Mouse (Mus musculus): ENCODE measurements around the gene Mfsd5. TPM values are rescaled to one million over a fixed set of nuclear protein-coding genes. Genes with fewer than 3 reads are reported as not detected.

Gene Mfsd5
- total and polyA plus RNA-seq, 3 experiments, result 56.3 to 115 (median 83.6) TPM

DNA sequence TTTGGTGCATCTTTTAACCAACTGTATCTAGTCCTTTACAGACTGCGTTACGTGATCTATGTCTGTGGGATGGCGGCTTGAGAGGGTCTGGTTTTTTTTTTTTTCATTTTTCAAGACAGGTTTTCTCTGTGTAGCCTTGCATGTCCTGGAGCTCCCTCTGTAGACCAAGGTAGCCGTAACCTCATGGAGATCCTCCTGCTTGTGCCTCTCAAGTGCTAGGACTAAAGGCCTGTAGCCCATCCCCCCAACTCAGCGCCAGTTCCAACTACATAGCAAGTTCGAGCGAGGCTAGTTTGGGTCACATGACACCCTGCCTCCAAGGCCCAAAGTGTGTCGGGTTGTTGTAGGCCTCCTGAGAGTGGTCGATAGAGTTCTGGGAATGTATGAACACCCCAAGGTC is 29.5 kb downstream of the Mfsd5 start:
- Histone ChIP-seq H3K4me1 (ENCODE audit: control insufficient read depth in 1 of 2, insufficient read depth in 2 of 2, low read length in 2 of 2) (peaks cover 5% of the 10 kb centered on the region in 2 experiments), H3K9me3 (replicated peaks; ENCODE audit: insufficient read depth, low read length) (no peaks in the 10 kb centered on the region), H3K27ac (ENCODE audit: control insufficient read depth, low read depth, low read length) (no peak overlapping the region), H3K36me3 (ENCODE audit: control insufficient read depth in 1 of 2, insufficient read depth in 2 of 2, low read length in 2 of 2) (peaks cover 8 to 41% of the 10 kb centered on the region in 2 experiments), H3K27me3 (ENCODE audit: control insufficient read depth in 1 of 2, insufficient read depth in 2 of 2, low read length in 2 of 2) (no peaks in the 10 kb centered on the region), H3K9ac (ENCODE audit: control insufficient read depth, low read depth, low read length, poor library complexity, severe bottlenecking) (no peak overlapping the region), H3K79me2 (ENCODE audit: control insufficient read depth, insufficient read depth, low read length, poor library complexity) (no peaks in the 10 kb centered on the region), H3K4me3 (ENCODE audit: control insufficient read depth in 1 of 2, insufficient read depth in 1 of 2, low read depth in 2 of 2, low read length in 2 of 2) (no peak overlapping the region)
- no peak for DNase-seq (ENCODE audit: low read depth, low spot score)
- no peak for TF ChIP-seq EP300 (IDR thresholded peaks at IDR 0.05; ENCODE audit: low read depth in 1 of 2, low read length in 2 of 2)
- TF ChIP-seq NRF1 (IDR thresholded peaks at IDR 0.05; ENCODE audit: insufficient read depth, low read depth, low read length, poor library complexity, severe bottlenecking), result no peak
- no peak for TF ChIP-seq KAT2A (conservative IDR thresholded peaks at IDR 0.05; ENCODE audit: low read depth, low read length)

GRCm38 (mm10) chr15:102310074-102310845 is 31.0 kb downstream of the Mfsd5 start:
- DNase-seq (ENCODE audit: low read depth, low spot score), result no peak
- H3K79me2 ChIP-seq (ENCODE audit: control insufficient read depth, insufficient read depth, low read length, poor library complexity), result no peaks in the 10 kb centered on the region
- no peak overlapping the region for H3K9ac ChIP-seq (ENCODE audit: control insufficient read depth, low read depth, low read length, poor library complexity, severe bottlenecking)
- TF ChIP-seq TCF12 (IDR thresholded peaks at IDR 0.05; ENCODE audit: low read depth, low read length) (no peak), USF1 (IDR thresholded peaks at IDR 0.05; ENCODE audit: low read depth, low read length) (no peak), GATA1 (IDR thresholded peaks at IDR 0.05; ENCODE audit: low read depth, low read length) (no peak), KAT2A (conservative IDR thresholded peaks at IDR 0.05; ENCODE audit: low read depth, low read length) (no peak), E2F4 (IDR thresholded peaks at IDR 0.05; ENCODE audit: borderline replicate concordance, low read depth, low read length) (no peak), ELF1 (IDR thresholded peaks at IDR 0.05; ENCODE audit: low read depth, low read length) (no peak), POLR2AphosphoS5 (IDR thresholded peaks at IDR 0.05; ENCODE audit: borderline replicate concordance, low read depth, low read length) (no peak), MYB (IDR thresholded peaks at IDR 0.05; ENCODE audit: low read depth, low read length) (no peak), ZC3H11A (IDR thresholded peaks at IDR 0.05; ENCODE audit: low read depth, low read length) (no peak), GABPA (IDR thresholded peaks at IDR 0.05; ENCODE audit: low read depth, low read length) (no peak), UBTF (IDR thresholded peaks at IDR 0.05; ENCODE audit: borderline replicate concordance, insufficient read depth, low read depth, low read length) (no peak), MAFK (IDR thresholded peaks at IDR 0.05; ENCODE audit: borderline replicate concordance, low read depth, low read length) (no peak), RCOR1 (IDR thresholded peaks at IDR 0.05; ENCODE audit: low read depth, low read length) (no peak), ZKSCAN1 (IDR thresholded peaks at IDR 0.05; ENCODE audit: low read depth, low read length) (no peak), EP300 (IDR thresholded peaks at IDR 0.05; ENCODE audit: low read depth in 1 of 2, low read length in 2 of 2) (no peak), MAZ (IDR thresholded peaks at IDR 0.05; ENCODE audit: low read depth, low read length) (no peak)
- peaks cover 8 to 38% of the 10 kb centered on the region in 2 experiments for H3K36me3 ChIP-seq (ENCODE audit: control insufficient read depth in 1 of 2, insufficient read depth in 2 of 2, low read length in 2 of 2)
- H3K4me3 ChIP-seq (ENCODE audit: control insufficient read depth in 1 of 2, insufficient read depth in 1 of 2, low read depth in 2 of 2, low read length in 2 of 2), result no peak overlapping the region
- H3K4me1 ChIP-seq (ENCODE audit: control insufficient read depth in 1 of 2, insufficient read depth in 2 of 2, low read length in 2 of 2), result peaks cover 5% of the 10 kb centered on the region in 2 experiments
- no peaks in the 10 kb centered on the region for H3K27me3 ChIP-seq (ENCODE audit: control insufficient read depth in 1 of 2, insufficient read depth in 2 of 2, low read length in 2 of 2)
- no peaks in the 10 kb centered on the region for H3K9me3 ChIP-seq (replicated peaks; ENCODE audit: insufficient read depth, low read length)
- H3K27ac ChIP-seq (ENCODE audit: control insufficient read depth, low read depth, low read length), result no peak overlapping the region

All from MEL (cell line).